9 mouse cellular contexts compared by ENCODE assay signal in genomic region chr19:36922015-36922414, GRCm38 (mm10). TPM values are rescaled to one million over a fixed set of nuclear protein-coding genes. Genes with fewer than 3 reads are reported as not detected.
DNase-seq lines count a peak whose midpoint lies in the region; ATAC-seq and TF ChIP-seq lines count a peak whose summit lies in the region.
"Had no signal": no experiment of that assay in that cellular context is flagged by ENCODE, and none has a peak within 500 bp of the region (broad histone marks: within the 10 kb centered on the region; RNA-seq: fewer than 3 reads in every experiment).

No protein-coding gene starts in this region.

- H3K27me3 ChIP-seq in embryonic facial prominence, embryonic 11.5 days (ENCODE audit: control insufficient read depth, insufficient read depth, low read length): no peaks in the 10 kb centered on the region
- no peaks in the 10 kb centered on the region for H3K27me3 ChIP-seq in embryonic facial prominence, embryonic 10.5 days (replicated peaks; ENCODE audit: low read depth, poor library complexity, severe bottlenecking)
- H3K27me3 ChIP-seq in limb, embryonic 14.5 days (ENCODE audit: control insufficient read depth, insufficient read depth, low read length): no peaks in the 10 kb centered on the region
- no peaks in the 10 kb centered on the region for H3K27me3 ChIP-seq in limb, embryonic 10.5 days (ENCODE audit: low read depth, poor library complexity, severe bottlenecking)

- H3K4me3 ChIP-seq in embryonic facial prominence, embryonic 11.5 days (ENCODE audit: low read depth, low read length): no peak overlapping the region
- no peak overlapping the region for H3K4me3 ChIP-seq in embryonic facial prominence, embryonic 10.5 days
- no peak overlapping the region for H3K4me3 ChIP-seq in limb, embryonic 14.5 days (replicated peaks; ENCODE audit: low read length)
- no peak overlapping the region for H3K4me3 ChIP-seq in limb, embryonic 10.5 days

- 44% methylated on average over 2 of the region's 2 CpGs for WGBS in embryonic facial prominence, embryonic 11.5 days
- 40% methylated on average over 2 of the region's 2 CpGs for WGBS in embryonic facial prominence, embryonic 10.5 days
- WGBS in limb, embryonic 14.5 days: 31% methylated on average over 2 of the region's 2 CpGs
- WGBS in limb, embryonic 10.5 days: 56% methylated on average over 2 of the region's 2 CpGs

- no peaks in the 10 kb centered on the region for H3K36me3 ChIP-seq in embryonic facial prominence, embryonic 11.5 days (replicated peaks; ENCODE audit: control insufficient read depth, insufficient read depth, low read depth, low read length)
- no peaks in the 10 kb centered on the region for H3K36me3 ChIP-seq in embryonic facial prominence, embryonic 10.5 days (replicated peaks)
- no peaks in the 10 kb centered on the region for H3K36me3 ChIP-seq in limb, embryonic 14.5 days (ENCODE audit: control insufficient read depth, insufficient read depth, low read length)
- H3K36me3 ChIP-seq in limb, embryonic 10.5 days: no peaks in the 10 kb centered on the region

- H3K9me3 ChIP-seq in embryonic facial prominence, embryonic 11.5 days (replicated peaks; ENCODE audit: control insufficient read depth, low read length): no peaks in the 10 kb centered on the region
- no peaks in the 10 kb centered on the region for H3K9me3 ChIP-seq in embryonic facial prominence, embryonic 10.5 days
- H3K9me3 ChIP-seq in limb, embryonic 14.5 days (ENCODE audit: control insufficient read depth, low read length): no peaks in the 10 kb centered on the region
- no peaks in the 10 kb centered on the region for H3K9me3 ChIP-seq in limb, embryonic 10.5 days (replicated peaks)

- ATAC-seq in embryonic facial prominence, embryonic 11.5 days (replicated peaks; ENCODE audit: insufficient number of reproducible peaks, low FRiP score, low TSS enrichment, low read depth): no peak
- no peak for ATAC-seq in limb, embryonic 14.5 days (ENCODE audit: low FRiP score, low read depth)

- no peak overlapping the region for H3K4me2 ChIP-seq in embryonic facial prominence, embryonic 11.5 days (ENCODE audit: low read depth, low read length)
- no peak overlapping the region for H3K4me2 ChIP-seq in limb, embryonic 14.5 days (replicated peaks; ENCODE audit: low read depth, low read length, severe bottlenecking)

- peak; percentile 80 for DNase-seq in embryonic facial prominence, embryonic 11.5 days (ENCODE audit: low spot score)
- no peak for DNase-seq in embryonic facial prominence, embryonic 10.5 days (ENCODE audit: low spot score)
- DNase-seq in limb, embryonic 14.5 days (ENCODE audit: low spot score): peak; percentile 72
- DNase-seq in limb, embryonic 10.5 days (ENCODE audit: low spot score): no peak
- DNase-seq in Muller cell, postnatal 12 days (ENCODE audit: inconsistent ontology term): peak; percentile 60
- peak; percentile 64 for DNase-seq in lung, postnatal 25 days (ENCODE audit: low spot score)
- no peak for DNase-seq in adrenal gland, postnatal 4 days (ENCODE audit: low spot score in 2 of 2)
- no peak for DNase-seq in frontal cortex, postnatal 14 days (ENCODE audit: low spot score in 2 of 2)
- DNase-seq: heart, adult 11 months had no signal

- H3K9ac ChIP-seq in embryonic facial prominence, embryonic 11.5 days (replicated peaks; ENCODE audit: low read length): no peak overlapping the region
- H3K9ac ChIP-seq in limb, embryonic 14.5 days (ENCODE audit: low read depth, low read length, severe bottlenecking): no peak overlapping the region

- TF ChIP-seq POLR2A in limb, embryonic 14.5 days (IDR thresholded peaks at IDR 0.05; ENCODE audit: borderline replicate concordance, extremely low read depth, insufficient read depth, insufficient read length): no peak

- no peaks in the 10 kb centered on the region for H3K4me1 ChIP-seq in embryonic facial prominence, embryonic 11.5 days (ENCODE audit: control insufficient read depth, insufficient read depth, low read length)
- H3K4me1 ChIP-seq in embryonic facial prominence, embryonic 10.5 days: peaks cover 33% of the 10 kb centered on the region
- peaks cover 5% of the 10 kb centered on the region; the same call in 1 of the 2 replicates for H3K4me1 ChIP-seq in limb, embryonic 14.5 days (ENCODE audit: control insufficient read depth, insufficient read depth, low read length)
- H3K4me1 ChIP-seq in limb, embryonic 10.5 days: peaks cover 20% of the 10 kb centered on the region

- no peak overlapping the region for H3K27ac ChIP-seq in embryonic facial prominence, embryonic 11.5 days (replicated peaks; ENCODE audit: low read depth, low read length)
- H3K27ac ChIP-seq in embryonic facial prominence, embryonic 10.5 days (replicated peaks): no peak overlapping the region
- no peak overlapping the region for H3K27ac ChIP-seq in limb, embryonic 14.5 days (replicated peaks; ENCODE audit: low read depth, low read length)
- H3K27ac ChIP-seq in limb, embryonic 10.5 days: no peak overlapping the region

RNA-seq across cellular contexts. Expression of gene Fgfbp3, which starts 2.6 kb away (rescaled TPM):
- 8.6 and 10.7 TPM in 2 replicates for polyA plus RNA-seq in embryonic facial prominence, embryonic 11.5 days (2014; fragmentation: Nextera tagmentation; extraction: Ambion mirVana)
- 9.1 and 11.7 TPM in 2 replicates for polyA plus RNA-seq in embryonic facial prominence, embryonic 10.5 days (2016; fragmentation: Nextera tagmentation; extraction: Ambion mirVana)
- polyA plus RNA-seq in limb, embryonic 14.5 days (2012; rRNA removed): 5.7 and 6.6 TPM in 2 replicates
- polyA plus RNA-seq in limb, embryonic 14.5 days (2014; fragmentation: Nextera tagmentation; extraction: Ambion mirVana): 4.5 and 6.2 TPM in 2 replicates
- 4.0 and 4.6 TPM in 2 replicates for polyA plus RNA-seq in limb, embryonic 10.5 days (2016; fragmentation: Nextera tagmentation; extraction: Ambion mirVana)
- total RNA-seq in adrenal gland, postnatal 4 days (2021): 1 to 10 TPM; 5.5 to 7.2 TPM

RNA-seq across cellular contexts. Expression of gene Btaf1, which starts 3.9 kb away (rescaled TPM):
- 16.5 and 17.9 TPM in 2 replicates for polyA plus RNA-seq in embryonic facial prominence, embryonic 11.5 days (2014; fragmentation: Nextera tagmentation; extraction: Ambion mirVana)
- polyA plus RNA-seq in embryonic facial prominence, embryonic 10.5 days (2016; fragmentation: Nextera tagmentation; extraction: Ambion mirVana): 16.6 and 20.3 TPM in 2 replicates
- polyA plus RNA-seq in limb, embryonic 14.5 days (2012; rRNA removed): 13.2 and 13.6 TPM in 2 replicates
- 13.2 and 14.8 TPM in 2 replicates for polyA plus RNA-seq in limb, embryonic 14.5 days (2014; fragmentation: Nextera tagmentation; extraction: Ambion mirVana)
- polyA plus RNA-seq in limb, embryonic 10.5 days (2016; fragmentation: Nextera tagmentation; extraction: Ambion mirVana): 14.9 and 16.2 TPM in 2 replicates
- 10 to 100 TPM; 18.4 to 20.1 TPM for total RNA-seq in adrenal gland, postnatal 4 days (2021)

Comparison
In these comparisons a context has a peak if more than half of its experiments do, and no peak if none do; other contexts are left out.
1. DNase-seq: peak in embryonic facial prominence, embryonic 11.5 days (single experiment), limb, embryonic 14.5 days (single experiment), Muller cell, postnatal 12 days (single experiment) and lung, postnatal 25 days (single experiment); none in embryonic facial prominence, embryonic 10.5 days (single experiment), limb, embryonic 10.5 days (single experiment), adrenal gland, postnatal 4 days (0 of 2) and frontal cortex, postnatal 14 days (0 of 2).